Mouse (Mus musculus): ENCODE data around the gene Mkln1. TPM values are rescaled to one million over a fixed set of nuclear protein-coding genes. Genes with fewer than 3 reads are reported as not detected.
A peak's percentile ranks its signal among the peaks of the same experiment; 100 is the strongest.

Gene Mkln1
- polyA plus RNA-seq, 2 experiments from 2014 or later, result 314 to 377 TPM

DNA sequence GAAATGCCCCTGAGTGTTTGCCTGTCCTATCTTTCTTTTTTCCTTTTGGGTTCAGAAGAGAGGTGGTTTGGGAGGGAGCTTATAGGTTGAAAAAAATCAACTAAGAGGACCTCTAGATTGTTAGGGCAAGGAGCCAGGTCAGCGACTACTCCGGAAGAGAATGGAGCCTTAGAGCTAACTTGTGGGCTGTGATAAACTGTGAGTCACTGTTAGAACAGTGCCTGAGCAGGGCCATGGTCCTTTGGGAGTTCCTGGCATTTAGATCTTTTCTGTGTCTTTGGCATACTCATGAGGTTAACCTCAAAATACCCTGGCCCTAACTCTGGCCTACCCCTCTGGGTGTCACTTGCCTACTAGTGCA, 119.8 kb downstream of the Mkln1 start:
- ATAC-seq, result no peak

DNA sequence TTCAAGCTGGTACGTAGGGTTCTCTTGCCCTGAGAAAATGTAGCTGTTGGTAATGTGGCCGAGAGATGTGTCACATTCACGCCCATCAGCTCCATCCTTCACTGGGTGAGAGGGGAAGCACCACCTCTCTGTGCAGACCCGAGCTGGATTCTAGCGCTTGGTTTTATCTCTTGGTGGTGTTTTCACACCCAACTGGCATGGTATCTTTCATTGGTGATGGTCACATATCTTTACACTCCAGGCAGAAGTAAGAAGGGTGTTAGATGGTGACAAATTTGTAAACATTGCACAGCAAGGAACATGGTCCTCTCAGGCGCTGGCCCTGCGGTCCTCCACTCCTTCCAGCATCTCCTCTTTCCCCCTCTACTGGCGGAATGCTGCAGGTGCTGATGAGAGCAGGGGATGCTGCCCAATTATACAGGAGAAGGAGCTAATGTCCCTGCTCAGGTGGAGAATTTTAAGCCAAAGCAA, 120.5 kb downstream of the Mkln1 start:
- ATAC-seq, result no peak

DNA sequence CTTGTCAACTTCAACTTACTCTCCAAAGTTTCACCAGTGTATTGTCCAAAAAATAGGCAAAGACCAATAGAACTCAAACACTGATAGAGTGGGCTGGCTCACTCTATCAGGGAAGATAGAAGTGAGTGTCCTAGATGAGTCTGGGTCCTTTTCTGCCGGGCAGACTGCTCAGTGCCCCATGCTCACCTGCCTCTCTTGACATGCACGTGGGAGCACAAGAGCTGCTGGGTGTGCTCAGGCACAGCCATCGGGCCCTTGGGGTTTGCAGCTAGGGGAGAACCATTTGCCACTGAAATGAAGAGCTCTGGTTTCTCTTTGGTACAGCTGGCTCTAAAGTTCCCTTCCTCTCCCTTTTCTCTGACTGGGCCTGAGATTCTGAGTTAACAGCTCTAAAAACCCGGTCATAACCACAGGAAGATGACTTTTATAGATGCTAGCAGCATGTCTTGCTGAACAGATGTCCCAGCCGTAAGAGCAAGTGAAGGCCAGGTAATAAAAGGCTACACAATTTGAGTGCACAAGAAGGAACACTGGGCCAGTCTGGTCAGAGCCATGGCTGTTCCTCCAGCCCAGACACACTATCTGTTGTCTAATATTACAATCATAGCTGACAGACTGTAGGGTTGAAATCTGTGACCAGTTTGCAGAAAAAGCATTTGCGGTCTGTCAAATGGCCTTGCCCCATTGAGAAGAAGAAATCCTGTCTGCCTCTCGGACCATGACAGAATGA, 122.1 kb downstream of the Mkln1 start:
- no peak for ATAC-seq

DNA sequence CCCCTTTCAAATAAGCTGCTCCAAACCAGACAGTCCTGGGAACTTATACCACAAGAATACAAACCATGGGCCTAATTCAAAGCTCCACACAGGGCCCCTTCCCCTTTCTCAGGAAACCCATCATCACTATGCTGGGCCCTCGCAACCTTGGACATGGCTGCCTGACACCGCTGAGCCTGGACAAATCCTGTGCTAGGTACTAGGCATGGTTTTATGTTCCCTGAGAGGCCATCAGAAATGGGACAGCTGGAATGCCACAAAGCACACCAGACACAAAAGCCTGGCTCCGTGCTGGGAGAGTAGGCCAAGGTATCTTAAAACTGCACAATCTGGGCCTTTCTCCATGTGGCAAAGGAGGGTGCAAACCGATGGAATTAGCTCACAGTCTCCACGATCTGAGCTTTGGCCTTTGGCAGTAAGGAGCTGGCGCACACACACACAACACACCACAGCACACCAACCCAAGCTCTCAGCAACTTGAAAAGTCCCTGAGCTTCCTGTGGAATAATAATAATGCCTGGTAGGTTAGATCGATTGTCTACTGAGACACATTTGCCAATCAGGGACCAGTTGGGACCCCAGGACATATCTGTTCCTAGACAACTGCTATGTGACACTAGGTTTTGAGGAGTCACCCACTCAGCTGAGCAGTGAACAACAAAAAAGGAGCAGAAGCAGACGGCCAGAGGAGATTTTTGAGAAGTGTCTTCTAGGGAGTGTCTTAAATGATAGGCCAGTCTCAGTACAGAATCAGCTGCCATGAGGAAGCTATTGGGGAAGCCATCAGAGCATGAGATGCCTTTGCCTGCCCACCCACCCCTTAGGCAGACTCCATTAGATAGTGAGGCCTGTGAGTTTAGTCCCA, 123.2 kb downstream of the Mkln1 start:
- ATAC-seq, result no peak

DNA sequence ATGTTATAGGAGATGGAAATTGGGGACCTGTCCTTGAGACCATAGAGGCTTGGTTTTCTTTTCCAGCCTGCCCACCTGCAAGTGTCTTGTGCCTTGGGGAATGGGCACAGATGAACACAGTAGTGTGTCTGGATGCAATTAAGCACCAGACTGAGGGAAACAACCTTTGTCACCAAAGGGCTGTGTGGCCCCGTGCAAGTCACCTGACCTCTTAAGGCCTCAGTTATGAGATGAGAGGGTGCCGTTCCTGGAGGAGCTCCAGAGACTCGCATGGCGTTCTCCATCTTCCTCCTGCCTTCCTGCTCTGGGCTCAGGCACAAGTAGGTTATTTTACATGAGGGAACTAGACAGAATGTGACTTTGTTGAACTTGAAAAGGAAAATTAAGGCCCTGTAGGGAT, 123.9 kb downstream of the Mkln1 start:
- ATAC-seq, result no peak

DNA sequence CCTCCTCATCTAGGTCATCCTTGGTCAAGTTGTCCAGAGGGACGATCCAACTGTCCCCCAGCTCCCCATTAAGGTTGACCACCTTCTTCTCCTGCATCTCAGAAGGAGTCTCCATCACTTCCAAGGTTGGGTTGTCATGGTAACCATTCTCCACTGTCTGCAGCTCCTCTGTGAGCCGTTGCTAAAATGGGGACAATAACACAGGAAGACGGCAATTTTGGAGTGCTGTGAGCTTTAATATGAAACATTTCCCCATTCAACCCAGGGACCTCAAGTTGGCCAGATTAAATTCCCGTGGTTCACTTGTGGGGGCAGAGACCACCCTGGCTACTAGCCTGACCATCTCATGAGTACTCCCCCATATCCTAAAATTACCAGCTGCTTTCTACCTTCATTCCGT, 124.5 kb downstream of the Mkln1 start:
- ATAC-seq, result no peak

DNA sequence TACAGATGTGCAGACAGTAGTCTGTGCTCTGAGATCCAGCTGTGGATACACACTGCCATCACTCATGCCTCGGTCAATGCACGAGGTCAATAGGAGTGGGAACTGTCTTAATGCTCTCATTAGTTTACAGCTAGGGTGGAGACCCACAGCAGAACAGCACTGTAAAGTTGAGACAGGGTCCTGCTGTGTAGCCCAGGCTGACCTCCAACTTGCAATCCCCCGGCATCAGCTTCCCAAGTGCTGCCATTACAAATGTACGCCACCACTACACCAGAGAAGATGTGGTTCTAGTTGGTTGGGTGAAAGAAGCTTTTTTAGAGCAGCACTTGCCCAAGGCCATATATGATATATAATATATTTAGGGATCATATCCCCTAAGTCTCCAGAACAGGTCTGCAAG, 125.1 kb downstream of the Mkln1 start:
- ATAC-seq, result no peak

DNA sequence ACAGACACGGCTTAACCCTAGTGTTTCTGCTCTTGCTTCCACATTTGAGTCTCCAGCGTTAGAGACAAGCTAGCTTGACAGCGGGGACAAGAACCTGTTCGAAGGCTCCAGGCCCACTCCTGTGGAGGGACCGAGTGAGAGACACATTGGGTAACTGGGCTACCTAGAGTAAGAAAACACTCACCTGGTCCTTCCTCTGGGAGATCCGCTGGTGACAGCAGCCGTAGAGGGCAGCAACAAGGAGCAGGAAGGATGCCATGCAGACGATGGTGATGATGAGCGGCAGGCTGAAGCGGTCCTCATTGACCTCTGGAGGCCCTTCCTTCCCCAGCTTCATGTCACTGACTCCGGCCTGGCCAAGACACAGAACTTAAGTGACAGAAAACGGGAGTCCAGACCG, 125.6 kb downstream of the Mkln1 start:
- ATAC-seq, result no peak

DNA sequence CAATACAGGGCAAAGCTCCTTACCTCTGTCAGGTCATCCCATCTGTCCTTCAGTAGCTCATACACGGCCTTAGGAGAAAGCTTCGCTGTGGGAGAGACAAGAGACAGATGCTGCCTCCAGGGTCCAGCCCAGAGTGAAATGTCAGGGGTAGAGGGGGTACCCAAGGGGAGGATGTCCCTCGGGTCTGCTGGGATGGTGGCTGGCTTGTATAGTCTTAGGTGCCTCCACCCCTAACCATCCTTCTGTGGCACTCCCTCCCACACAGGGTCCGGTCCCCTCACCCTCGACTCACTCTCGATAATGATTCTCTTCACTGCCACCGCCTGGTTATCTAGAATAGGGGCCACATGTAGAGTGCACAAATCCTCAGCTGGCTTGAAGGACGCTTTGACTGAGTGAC, 126.1 kb downstream of the Mkln1 start:
- ATAC-seq, result no peak

DNA sequence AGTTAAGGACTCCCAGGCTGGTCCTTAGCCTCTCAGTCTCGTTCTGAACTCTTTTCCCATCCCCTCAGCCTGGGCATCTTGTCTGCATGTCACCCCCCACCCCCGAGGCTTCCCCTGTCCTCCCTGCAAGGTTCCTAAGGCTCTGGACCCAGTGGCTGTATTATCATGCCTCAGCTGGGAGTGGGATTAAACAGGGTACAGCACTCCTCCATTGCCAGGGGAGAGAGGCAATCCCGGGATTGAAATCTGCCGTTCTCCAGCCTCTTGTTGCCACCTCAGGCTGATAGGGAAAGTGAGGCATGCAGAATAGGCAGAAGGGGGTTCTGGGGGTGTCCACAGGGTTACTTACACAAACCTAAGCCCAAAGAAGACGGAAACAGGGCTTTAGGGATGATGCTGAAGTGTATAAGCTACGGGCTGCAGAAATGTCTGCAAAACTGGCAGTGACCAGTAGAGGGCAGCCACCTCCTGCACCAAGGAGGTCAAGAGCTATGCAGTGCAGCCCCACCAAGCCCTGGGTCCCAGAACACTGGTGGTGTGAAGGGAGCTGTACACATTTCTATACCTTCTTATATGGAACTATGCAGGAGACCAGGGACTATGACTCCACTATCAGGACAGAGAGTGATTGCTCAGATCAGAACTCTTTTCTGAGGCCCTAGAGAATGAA, 126.8 kb downstream of the Mkln1 start:
- peak; percentile 53 for ATAC-seq

DNA sequence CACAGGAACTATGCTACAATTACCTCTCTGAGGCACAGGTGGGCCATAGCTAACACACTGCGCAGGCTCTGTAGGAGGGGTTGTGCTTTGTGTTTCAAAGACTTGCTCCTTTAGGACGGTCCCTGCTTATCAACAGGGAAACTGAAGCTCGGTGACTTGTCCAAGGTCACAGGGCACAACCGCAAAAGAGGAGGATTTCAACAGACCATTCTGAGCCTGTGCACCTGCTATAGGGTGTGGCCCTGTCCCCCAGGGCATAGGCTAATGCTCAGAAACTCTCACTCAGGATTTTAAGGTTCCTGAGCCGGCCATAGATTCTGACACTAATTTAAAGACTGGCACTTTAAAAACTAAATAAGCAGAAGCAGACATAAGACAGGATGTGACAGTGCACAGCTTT, 128.4 kb downstream of the Mkln1 start:
- no peak for ATAC-seq

DNA sequence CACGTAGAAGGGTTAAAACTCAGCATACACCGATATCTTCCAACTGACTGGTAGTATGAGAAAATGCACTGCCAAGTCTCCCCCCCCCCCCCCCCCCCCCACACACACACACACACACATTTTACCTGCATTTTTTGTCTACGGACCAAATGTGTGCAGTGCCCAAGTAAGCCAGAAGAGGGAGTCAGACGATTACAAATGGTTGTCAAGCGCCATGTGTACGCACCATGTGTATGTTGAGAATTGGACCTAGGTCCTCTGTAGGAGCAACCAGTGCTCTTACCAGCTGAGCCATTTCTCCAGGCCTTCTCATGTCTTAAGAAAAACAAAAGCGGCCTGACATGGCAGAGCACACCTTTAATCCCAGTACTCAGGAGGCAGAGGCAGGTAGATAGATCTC, 129.4 kb downstream of the Mkln1 start:
- no peak for ATAC-seq

DNA sequence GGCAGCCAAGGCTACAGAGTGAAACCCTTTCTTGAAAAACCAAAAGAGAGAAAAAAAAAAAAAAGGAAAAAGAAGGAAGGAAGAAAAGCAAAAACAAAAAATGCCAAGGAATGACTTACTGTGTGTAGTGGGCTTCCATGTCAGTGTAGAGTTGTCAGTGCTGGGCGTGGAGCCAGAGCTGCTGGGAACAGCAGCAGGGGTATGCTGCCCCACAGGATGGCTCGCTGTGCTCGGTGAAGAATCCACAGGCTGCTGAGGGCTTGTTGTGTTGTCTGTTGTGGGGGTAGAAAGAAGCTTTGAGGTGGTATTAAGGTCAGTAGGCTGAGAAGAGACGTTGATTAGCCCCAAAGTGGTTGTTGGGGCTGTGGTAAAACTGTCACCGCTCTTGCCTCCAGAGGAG, 129.8 kb downstream of the Mkln1 start:
- ATAC-seq, result no peak

DNA sequence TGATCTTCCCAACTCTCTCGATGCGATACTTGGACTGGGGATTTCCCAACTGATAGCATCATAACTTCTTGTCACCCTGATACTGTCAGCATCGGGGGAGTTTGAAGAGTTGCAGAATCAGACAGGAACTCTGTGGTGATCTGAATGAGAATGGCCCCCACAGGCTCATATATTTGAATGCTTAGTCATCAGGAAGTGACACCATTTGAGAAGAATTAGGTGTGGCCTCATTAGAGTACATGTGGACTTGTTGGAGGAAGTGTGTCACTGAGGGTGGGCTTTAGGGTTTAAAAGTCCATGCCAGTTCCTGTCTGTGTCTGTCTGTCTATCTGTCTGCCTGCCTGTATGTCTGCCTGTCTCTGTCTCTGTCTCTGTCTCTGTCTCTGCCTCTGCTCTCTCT, 133.3 kb downstream of the Mkln1 start:
- ATAC-seq, result no peak

DNA sequence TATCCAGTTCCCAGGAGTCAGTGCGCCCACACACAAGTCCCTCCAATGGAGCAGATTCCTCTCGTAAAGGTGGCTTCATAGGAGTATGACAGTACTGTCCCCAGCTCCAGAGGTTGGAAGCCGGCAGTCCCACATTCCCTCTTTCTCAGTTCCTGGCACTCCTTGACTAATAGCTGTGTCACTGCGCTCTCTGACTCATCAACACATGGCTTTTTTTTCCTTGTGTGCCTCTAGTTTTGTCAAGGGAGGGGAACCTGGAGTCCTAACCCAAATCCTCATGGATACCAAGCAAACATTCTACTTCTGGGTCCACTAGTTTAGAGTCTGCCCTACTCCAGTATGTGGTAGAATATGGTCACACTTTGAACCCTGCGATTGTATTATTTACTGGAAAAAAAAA, 136.2 kb downstream of the Mkln1 start:
- no peak for ATAC-seq

DNA sequence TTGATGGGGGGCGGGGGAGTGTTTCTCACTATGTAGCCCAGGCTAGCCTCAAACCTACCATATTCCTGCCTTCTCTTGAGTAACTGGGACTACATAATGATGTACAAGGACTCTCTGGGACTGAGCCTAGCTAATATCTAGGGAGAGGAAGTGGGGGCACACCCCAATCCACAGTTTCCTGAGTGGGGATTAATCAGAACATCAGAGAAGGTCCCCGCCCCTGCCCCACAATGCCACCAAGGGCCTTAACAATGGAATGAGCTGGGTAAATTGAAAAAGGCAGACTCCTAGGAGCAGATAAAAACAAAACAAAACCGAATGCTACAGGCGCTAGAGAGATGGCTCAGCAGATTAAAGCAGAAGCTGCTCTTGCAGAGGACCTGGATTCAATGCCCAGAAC, 138.7 kb downstream of the Mkln1 start:
- ATAC-seq, result no peak

DNA sequence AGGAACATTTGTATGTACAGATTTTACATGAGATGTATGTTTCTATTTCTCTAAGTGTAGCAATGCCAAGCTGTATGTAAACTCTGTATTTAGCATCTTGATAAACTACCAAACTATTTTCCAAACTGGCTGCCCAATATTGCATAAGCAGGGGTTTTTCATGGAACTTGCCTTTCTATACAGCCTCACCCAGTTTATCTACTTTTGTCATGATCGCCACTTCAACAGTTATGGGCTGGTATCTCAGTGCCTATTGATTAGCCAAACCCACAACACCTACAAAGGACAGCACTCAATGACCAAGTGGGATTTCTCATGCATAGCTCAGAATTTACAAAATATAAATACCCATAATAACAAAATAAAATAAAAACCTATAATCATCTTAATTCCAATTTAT, 139.6 kb downstream of the Mkln1 start:
- no peak for ATAC-seq

DNA sequence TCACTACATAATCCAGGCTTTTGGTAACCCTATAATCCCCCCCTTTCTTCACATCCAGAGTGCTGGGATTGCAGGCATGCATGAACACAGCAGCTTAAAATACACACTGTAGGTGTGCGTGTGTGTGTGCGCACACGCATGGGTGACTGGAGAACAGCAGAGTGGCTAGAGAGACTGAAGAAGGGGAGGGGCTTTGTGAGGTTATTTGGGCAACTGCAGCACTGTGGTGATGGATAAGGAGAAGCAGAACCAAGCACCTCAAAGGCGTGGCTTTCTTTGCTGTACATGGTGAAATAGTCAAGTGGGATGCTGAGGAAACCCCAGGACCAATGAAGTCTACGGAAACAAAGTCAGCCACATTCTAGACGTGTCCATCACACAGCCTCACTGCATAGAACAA, 141.5 kb downstream of the Mkln1 start:
- no peak for ATAC-seq

DNA sequence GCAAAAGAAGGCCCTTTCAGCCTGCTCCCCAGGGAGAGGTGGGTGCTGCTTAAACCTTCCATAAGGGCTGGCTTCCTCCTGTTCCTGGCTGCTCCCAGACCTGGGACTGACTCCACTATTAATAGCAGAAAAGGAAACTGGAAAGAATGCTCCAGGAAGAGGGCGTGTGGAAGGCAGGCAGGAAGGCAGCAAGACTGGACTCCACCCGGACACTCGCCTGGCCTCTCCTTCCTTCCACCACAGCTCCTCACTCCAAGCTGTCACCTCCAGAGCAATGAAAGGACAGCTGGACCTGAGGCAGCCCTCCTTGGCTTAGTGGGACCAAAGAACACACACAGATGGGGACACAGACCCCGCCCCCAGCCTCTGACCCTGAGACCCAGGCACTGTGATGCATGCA, 145.8 kb downstream of the Mkln1 start:
- ATAC-seq, result no peak

DNA sequence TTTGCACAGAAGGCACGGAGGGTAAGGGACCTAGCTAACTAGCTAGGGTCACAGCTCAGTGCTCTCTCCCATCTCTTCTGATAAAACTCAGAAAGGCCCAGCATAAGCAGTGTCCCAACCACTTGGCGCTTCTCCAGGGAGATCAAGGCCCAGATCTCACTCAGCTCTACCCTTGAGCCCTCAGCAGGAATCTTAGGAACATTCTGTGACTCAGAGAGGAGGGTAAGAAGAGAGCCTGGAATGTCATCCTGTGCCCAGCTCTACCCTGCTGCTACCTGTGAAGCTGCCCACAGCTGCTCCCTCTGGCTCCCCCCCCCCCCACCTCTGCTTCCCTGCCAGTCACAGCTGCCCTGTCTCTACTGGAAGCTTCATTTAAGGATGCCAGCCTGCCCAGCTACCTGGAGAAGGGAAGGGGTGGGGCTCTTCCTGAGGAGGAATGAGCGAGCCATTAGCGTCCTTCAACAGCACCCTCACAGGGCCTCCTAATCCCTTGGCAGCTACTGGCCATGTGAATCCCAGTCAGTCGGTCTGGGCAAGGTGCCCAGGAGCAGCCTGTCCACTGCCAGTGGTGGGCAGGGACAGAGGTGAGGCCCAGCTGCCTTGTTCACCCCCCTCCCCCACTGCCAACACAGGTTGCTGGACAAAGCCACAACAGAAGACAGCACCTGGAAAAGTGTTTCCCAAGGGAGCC, 151.0 kb downstream of the Mkln1 start:
- ATAC-seq, result no peak

DNA sequence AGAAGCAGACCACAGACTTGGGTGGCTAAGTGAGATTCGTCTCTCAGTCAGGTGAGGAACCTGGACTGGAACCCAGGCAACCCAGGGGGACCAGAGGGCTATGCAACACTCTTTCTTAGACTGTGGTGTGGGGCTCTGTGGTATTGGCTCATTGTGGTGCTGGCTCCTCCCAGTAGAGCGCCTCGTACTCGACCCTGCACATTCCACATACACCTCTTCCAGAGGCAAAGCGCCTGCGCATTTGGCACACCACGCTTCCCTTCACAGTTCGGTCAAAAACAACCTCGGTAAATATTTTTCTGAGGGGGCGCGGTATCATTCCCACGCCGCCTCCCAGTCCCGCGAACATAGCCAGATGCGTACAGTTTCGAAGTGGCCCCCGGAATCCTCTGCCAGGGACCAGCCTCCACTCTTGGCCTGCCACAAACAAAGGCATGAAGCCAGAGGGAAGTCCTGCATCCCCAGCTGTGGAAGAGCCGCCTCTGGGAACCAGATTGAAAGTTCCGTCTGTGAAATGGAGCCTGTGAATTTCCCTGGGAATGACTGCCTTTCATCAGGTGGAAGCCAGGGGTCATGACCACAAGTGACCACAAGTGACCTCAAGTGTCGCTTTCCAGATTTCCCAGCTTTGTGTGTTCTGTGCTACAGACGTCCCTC, 152.5 kb downstream of the Mkln1 start:
- ATAC-seq, result no peak

DNA sequence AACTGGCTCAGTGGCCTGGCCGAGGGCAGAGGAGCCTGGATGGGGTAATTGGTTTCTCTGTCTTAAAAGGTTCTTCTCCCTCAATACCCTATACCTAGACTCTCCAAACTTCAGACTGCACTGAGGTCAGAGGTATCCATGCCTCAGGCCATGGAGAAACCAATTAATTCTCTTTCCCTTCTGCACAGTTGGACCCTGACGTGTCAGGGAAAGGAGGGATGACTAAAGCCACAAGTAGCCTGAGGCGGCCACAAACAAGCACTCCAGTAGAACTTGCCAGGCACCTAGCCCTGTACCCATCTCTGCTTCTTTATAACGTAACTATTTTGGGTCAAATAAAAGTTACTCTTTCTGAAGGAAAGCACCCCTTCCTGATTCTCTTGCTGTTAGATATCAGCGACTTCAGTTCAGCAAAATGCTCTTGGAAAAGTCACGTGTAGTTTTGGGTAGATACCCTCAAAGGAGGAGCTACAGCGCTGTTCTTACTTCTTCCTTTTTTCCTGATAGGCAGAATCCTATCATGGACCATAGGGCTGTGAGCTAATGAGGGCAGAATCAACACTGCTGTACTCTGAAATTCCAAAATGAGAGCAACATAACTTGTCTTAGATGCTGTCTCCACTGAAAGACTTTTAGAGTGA, 158.0 kb downstream of the Mkln1 start:
- ATAC-seq, result no peak
